Mouse (Mus musculus): ENCODE results near the gene Gm9803. TPM values are rescaled to one million over a fixed set of nuclear protein-coding genes. Genes with fewer than 3 reads are reported as not detected.

The Gm9803 gene
- total RNA-seq, 2 experiments from 2014 or later = not detected

DNA sequence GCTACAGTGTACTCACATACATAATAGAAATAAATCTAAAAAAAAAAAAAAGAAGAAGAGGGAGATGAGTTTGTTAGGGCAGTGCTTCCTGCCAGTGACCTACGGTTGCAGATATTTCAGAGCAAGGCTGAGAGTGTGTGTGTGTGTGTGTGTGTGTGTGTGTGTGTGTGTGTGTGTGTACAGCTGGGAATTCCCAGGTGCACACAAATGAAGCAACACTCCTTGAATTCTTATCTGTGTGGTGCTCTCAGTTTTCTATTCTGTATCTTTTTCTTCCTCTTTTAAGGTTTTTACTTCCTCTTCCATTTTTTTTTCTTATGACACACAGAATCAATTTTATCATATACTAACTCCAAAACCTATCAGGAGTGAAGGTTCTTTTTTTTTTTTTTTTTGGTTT, 19.6 kb upstream of the Gm9803 start:
- DNase-seq (ENCODE audit: extremely low spot score in 1 of 2, low spot score in 2 of 2) = no peak
- intact Hi-C loops (cut with DNase I) = no loop called here

DNA sequence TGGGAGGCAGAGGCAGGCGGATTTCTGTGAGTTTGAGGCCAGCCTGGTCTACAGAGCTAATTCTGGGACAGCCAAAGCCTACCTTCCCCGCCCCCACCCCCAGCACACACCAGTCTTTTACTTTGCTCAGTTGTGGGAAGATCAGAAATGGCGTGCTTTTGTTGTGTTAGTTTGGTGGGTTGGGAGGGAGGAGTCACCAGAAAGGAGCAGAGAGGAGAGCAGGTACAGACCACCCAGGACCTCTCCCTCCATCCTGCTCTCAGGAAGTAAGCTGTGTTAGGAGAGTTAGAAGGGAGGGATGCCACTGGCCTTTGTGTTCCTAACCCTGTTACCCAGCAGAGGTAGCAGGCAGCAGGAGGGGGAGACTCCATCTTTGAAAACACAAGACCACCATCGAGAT, 16.8 kb upstream of the Gm9803 start:
- no peak for DNase-seq (ENCODE audit: extremely low spot score in 1 of 2, low spot score in 2 of 2)
- intact Hi-C loops (cut with DNase I) = no loop called here

DNA sequence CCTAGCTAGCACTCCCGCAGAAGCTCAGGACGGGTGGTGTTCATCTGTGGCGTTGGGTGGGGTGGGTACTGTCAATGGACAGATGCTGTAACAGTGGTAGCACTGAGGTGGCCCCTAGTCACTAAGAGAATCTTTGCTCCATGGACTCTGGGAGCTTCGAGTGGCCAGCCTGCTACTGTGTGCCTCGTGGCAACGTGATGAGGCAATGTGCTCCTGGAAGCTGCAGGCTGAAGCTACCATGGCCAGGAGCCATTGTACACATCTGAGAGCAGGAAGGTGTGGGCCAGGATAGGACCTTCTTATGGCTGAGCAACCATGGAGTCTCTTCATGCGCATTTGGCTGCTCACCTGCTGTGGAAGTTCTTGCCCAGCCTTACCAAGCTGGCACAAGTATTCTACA, 14.7 kb upstream of the Gm9803 start:
- intact Hi-C loops (cut with DNase I) = no loop called here
- no peak for DNase-seq (ENCODE audit: extremely low spot score in 1 of 2, low spot score in 2 of 2)

DNA sequence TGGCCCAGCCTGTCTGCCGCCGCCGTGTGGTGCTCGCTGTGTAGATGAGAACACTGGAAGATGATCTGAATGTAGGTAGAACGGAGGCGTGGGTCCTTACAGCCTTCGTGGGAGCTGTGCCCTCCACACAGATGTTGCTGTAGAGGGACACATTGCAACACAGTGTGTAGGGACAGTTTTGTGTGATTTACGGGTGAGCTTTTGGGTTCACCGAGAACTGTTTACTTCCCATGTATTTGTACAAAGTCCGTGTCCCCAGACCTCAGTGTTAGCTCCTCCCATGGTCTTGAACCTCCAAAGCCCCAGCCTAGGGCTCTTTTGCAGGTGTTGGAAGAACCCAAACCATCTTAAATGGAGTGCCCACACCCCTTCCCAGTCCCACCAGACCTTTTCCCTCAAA, 10.9 kb upstream of the Gm9803 start:
- intact Hi-C loops (cut with DNase I) = no loop called here
- DNase-seq (ENCODE audit: extremely low spot score in 1 of 2, low spot score in 2 of 2) = no peak

DNA sequence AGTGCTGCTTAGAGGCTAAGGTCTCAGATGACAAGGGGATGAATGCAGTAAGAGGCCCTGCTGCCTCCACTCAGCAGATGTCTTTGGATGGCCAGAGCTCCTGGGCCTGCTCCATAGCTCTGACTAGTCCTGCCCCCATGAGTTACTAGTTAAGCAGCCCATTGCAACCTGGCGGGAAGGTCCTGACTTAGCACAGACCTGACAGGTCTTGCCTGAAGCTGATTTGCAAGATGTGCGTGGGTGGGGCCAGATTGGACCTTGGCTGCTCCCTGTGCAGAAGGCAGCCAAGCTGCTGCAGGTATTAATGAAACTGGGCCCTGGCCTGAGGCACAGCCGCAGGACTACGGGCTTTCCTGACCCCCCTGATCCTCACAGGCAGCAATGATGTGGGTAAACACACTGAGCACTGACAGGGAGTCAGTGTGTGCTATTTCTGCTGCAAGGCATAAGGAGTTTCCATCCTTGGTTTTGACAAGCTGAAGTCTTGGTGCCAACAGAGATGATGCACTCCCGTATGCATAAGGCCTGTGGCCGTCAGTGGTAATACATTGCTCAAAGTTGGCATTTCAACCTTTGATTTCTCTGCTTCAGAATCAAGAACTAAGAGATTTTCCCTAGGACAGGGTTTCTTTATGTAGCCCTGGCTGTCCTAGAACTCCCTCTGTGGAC, 6.8 kb upstream of the Gm9803 start:
- no peak for DNase-seq (ENCODE audit: extremely low spot score in 1 of 2, low spot score in 2 of 2)
- intact Hi-C loops (cut with DNase I) = no loop called here

DNA sequence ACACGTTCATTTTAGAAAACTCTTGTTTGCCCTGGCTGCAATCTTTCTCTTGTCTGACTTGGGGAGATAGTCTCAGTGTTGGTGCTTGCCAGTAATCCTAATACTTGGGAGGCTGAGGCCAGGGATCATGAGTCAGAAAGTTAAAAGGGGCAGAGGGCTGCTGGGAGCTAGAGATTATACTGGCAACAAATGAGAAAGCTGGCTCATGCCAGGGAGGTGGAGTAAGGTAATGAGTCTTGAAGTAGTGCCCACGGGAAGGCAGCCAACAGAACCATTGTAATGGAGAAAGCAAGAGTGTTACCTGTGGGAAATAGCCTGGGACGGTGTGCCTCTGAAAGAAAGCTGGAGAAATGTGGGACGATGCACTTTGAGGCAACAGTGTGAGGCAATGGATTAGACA, 6.0 kb upstream of the Gm9803 start:
- intact Hi-C loops (cut with DNase I) = no loop called here
- no peak for DNase-seq (ENCODE audit: extremely low spot score in 1 of 2, low spot score in 2 of 2)

DNA sequence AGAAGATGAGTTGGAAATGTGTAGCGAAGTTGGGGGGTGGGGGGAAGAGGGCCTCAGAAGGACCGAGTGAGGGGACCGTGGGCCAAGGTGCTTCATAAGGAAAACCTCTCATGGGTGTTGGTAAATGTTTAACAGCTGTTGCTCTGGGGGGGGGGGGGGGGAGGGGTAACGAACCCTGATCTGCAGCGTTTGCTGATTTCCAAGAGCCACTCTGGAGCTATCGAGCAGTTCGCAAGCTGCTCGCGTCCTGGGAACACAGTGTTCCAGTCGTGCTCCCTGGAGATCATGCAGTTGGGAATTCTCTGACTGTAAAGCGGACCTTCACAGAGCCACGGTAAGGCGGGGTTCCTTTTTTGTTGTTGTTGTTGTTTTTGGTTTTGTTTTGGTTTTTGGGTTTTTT, 5.5 kb upstream of the Gm9803 start:
- intact Hi-C loops (cut with DNase I) = no loop called here
- no peak for DNase-seq (ENCODE audit: extremely low spot score in 1 of 2, low spot score in 2 of 2)

DNA sequence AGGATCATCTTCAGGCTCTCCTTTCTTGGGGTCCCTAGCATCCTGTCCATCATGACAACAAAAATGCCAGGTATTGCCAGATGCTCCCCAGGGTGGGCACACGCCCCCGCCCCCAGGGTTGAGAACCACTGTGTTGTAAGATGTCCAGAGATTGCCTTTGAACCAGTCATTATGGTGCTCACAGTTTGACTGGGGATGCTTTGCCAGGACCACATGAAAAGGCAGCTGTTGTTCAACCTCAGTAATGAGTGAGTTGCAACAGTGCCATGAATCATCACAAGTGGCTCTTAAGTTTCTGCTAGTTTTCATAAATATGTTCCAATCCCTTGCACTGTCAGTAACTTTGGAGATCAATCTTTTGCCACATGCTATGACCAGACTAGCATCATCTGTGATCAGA, 3.9 kb upstream of the Gm9803 start:
- intact Hi-C loops (cut with DNase I) = no loop called here
- no peak for DNase-seq (ENCODE audit: extremely low spot score in 1 of 2, low spot score in 2 of 2)

DNA sequence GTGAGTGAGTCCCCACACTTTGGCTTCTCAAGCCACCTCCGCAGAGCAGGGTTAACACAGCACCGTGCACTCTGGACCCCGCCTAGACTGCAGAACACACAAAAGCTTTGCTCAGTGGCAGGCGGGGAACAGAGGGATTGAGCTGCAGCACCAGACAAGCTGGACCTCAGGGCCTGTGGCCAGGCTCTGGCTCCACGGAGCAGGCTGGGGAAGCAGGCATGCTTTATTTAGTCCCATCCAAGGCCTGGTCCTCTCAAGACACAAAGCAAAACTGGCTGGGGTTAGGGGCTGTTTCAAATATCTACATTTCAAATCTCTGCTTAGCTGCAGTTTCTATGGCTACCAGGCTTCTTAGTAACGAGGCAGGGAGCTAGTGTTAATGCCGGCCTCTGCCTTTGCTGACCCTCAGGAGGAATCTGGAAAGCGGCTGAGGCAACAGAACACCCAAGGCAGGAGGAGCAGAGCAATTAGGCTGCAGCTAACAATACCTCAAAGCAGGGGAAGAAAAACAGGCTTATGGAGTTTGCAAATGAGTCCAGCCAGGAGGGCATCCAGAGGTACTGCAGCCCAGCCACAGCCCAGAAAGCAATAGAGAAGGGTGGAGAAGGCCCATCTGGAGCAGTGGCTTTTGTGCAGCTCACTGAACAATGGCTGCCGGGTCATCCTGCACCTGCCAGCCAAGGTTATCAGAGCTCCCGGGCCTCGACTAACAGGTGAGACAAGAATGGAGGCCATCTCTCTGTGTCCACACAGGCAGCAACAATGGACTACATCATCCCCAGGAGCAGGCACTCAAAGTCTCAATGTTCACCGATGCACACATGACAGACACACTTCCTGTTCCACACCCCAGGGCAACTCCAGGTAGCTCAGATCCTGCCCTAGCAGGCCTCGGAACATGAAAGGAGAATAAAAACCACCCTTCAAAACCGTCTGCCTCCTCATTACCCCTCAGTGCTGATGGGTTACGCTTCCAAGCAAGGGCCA, 3.7 kb downstream of the Gm9803 start:
- intact Hi-C loops (cut with DNase I) = no loop called here

DNA sequence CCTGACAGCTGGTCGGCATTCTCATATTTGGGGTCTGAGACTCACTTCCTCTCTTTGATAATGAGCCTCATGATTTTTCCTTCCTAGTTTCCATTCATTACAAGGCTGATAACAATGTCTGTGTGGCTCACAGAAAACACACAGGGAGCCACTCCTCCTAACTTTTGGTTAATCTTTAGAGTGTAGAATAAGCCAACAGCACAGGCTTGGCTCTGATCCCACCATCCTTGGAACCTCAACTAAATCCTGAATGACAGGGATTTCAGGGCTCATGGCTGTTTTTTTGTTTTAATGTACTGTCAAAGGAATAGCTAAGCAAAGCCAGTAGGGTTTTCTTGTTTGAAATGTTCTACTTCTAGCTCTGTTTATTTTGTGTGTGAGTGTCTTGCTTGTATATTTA, 10.5 kb downstream of the Gm9803 start:
- intact Hi-C loops (cut with DNase I) = no loop called here
- DNase-seq (ENCODE audit: extremely low spot score in 1 of 2, low spot score in 2 of 2) = no peak

More for the DNA sequence above, 3.7 kb downstream of the Gm9803 start:
- peak in 1 of 2 experiments; percentile 52 for DNase-seq (ENCODE audit: extremely low spot score in 1 of 2, low spot score in 2 of 2)

DNA sequence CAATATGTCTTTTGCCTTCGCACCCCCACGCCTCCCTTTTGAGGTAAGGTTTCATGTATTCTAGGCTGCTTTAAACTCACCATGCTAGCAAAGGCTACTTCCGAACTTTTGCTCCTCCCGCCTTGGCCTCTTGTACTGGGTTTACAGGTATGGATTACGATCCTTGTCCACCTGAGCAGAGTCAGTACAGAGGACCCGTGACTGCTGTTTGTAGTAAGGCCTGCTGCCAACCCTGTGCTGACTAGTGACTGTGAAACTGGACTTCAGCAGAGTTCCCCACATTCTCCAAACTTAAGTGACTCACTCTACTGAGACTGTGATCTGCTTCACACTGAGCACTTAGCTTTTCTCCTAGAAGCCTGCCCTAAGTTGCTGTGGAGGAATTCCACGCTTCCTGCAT, 13.8 kb downstream of the Gm9803 start:
- DNase-seq (ENCODE audit: extremely low spot score in 1 of 2, low spot score in 2 of 2) = no peak
- intact Hi-C loops (cut with DNase I) = no loop called here

DNA sequence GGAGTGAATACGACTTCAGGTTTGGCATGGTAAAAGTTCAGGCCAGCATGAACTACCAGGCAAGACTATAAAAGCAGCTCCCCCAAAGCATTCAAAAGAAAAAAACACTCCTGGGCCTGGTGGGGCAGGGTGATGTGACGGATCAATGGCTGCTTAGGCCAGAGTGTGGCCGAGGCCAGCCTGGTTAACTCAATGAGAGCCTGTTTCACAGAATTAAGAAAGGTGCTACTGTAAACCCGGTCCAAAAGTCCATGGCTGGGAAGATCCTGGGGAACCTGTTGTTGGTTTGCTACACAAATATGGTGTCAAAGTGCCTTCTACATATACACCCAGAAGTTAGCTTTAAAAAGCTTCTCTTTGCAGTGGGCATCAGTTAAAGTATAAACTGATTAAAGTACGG, 14.9 kb downstream of the Gm9803 start:
- intact Hi-C loops (cut with DNase I) = no loop called here
- DNase-seq (ENCODE audit: extremely low spot score in 1 of 2, low spot score in 2 of 2) = no peak

DNA sequence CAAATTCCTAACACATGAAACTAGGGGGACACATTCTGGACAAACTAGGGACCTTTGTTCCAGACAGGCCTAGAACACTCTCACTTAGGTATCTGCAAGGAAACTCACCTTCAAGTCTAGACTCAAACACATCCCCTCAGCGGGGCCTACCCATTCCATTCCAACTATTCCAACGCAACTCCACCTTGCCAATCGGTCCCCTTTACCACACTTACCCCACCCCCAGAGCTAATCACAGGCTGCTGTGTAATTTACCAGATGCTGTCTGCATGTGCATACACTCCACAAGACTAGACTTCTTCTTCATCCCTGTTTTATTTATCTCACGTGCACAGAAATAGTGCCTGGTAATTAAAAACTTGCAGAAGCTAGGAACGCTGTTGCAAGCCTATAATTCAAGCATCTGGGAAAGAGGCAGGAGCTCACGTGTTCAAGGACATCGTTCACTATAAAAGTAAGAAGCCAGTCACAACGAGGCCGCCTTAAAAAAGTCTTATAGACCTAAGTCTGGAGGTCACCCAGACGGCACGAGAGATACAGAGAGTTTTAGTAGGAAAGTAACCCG, 15.9 kb downstream of the Gm9803 start:
- intact Hi-C loops (cut with DNase I) = loop anchor here (2.0 kb wide), 1 partner anchor 59 kb away; no protein-coding TSS in a partner anchor
- DNase-seq (ENCODE audit: extremely low spot score in 1 of 2, low spot score in 2 of 2) = no peak

DNA sequence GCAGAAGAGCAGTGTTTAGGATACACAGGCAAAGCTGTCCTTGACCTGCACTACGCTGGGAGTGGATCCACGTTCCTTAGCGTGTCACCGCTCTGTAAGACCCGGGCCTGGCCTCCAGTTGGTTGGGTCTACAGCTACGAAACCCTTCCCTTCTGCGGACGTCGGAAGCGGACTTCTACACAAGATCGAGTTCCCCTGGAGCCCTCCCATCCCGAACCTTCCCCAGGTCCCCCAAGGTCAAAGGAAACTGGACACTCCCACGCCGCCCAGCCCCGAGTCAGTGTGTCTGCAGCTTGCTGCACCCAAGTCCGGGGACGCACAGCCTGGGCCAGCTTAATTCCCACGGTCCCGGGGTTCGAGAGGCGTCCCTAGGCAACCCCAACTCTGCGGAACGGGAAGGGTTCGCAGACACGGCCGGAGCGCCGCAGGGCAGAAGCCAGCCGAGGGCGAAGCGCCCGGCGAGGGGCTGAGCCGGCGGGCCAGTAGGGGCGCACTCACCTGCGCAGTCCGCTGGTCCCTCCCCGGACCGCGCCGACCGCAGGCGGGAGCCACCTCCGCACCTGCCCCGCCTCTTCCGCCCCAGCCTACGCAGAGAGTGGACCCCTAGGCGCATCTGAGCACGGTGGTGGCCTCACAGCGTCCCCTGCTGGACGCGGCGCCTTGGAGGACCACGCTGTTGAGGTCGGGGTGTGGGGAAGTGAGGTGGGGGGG, 16.7 kb downstream of the Gm9803 start, which contains the start of gene 1700021F05Rik:
1700021F05Rik (minus strand) TSS at position 553 of the 711 bp plus-strand sequence.
- DNase-seq (ENCODE audit: extremely low spot score in 1 of 2, low spot score in 2 of 2) = peak; percentile 92 to 98
- intact Hi-C loops (cut with DNase I) = loop anchor here (2.0 kb wide), 1 partner anchor 60 kb away; no protein-coding TSS in a partner anchor

DNA sequence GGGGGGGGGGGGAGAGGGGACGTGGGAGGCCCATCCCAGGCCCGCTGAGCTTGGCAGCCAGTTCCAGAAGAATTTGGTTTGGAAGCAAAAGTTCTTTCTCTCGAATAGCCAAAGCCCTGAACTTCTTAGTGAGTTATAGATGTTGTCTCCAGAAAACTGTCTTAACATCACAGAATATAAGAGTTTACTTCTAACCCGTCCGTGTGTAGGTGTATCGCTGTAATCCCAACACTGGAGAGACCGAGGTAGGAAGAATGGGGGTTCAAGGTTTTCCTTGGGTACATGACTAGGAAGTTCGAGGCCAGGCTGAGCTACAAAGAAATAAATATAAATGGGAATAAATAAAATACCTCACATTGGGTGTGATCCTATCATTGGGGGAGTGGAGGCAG, 17.3 kb downstream of the Gm9803 start:
- intact Hi-C loops (cut with DNase I) = loop anchor here (2.0 kb wide), 1 partner anchor 60 kb away; no protein-coding TSS in a partner anchor
- no peak for DNase-seq (ENCODE audit: extremely low spot score in 1 of 2, low spot score in 2 of 2)

DNA sequence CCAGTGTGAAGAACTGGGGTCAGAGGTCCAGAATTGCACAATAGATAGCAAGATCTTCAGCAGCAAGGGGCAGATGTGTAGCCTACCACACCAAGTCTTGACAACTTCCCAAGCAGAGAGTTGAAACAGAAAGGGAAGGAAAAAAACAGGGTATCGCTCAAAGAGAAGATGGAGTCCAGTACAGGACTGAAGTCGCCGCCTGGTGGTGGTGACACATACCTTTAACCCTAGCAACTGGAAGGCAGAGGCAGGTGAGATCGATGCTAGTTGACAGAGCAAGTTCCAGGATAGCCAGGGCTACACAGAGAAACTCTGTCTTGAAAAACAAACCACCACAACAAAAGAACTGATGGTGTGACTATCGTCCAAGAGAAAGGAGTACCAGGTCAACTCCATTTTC, 25.5 kb downstream of the Gm9803 start:
- DNase-seq (ENCODE audit: extremely low spot score in 1 of 2, low spot score in 2 of 2) = no peak

DNA sequence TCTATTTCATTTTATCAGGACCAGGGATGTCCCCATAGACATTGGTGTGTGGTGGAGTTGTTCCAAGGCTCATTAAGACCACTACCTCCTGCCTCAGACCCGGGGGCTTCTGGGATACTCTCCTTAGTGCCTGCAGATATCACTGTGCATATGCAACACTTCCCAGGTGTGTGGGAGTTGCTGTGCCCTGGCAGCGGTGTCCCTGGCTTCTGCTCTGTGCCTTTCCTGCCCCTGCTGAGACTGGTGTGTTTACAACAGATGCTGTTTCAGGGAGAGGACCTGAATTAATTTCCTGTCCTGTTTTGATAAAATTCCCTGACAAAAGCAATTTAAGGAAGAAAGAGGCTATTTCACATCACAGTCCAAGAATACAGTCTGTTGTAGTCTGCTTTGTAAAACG, 27.0 kb downstream of the Gm9803 start:
- no peak for DNase-seq (ENCODE audit: extremely low spot score in 1 of 2, low spot score in 2 of 2)
- intact Hi-C loops (cut with DNase I) = no loop called here

More for the DNA sequence above, 25.5 kb downstream of the Gm9803 start:
- intact Hi-C loops (cut with DNase I) = no loop called here

DNA sequence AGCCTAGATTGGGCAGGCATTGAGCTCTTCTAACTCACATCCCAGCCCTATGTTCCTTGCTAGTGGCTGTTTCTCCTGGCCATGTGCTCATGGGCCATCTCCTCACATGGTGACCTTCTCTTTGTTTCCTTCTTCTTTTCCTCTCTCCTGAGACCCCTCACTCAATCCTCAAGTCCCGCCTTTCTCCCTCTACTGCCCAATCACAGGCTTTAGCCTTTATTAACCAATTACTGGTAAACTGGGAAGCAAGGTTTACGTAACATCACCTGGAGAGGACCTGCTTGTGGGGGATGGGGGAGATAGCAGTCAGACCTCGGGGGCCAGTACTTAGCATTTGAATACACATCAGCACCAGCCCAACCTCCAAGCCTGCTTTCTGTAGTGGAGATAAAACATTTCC, 27.5 kb downstream of the Gm9803 start:
- intact Hi-C loops (cut with DNase I) = no loop called here
- no peak for DNase-seq (ENCODE audit: extremely low spot score in 1 of 2, low spot score in 2 of 2)

DNA sequence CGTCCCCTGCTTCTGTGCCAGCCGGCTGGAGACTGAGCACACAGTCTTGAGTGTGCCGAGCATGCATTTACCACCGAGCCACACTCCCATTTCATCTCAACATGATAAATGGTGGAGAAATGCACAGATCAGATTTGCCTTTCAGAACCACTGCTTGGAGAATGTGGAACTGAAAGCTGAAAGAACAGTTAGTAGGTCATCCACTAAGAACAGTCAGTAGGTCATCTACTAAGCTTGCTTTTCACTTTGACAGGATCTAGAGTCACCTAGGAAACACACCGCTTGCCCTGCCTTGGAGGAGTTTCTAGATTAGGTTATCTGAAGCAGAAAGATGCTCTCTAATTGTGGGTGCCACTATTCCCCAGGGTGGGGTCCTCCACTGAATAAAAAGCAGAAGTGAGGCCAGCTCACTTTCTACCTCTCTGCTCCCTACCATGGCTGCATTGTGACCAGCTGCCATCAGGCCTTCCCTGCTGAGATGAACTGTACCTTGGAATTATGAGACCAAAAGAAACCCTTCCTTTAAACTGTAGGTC, 33.8 kb downstream of the Gm9803 start:
- no peak for DNase-seq (ENCODE audit: extremely low spot score in 1 of 2, low spot score in 2 of 2)
- intact Hi-C loops (cut with DNase I) = no loop called here

All from left cerebral cortex, postnatal 10 days (tissue).